Mouse (Mus musculus): ENCODE measurements at regions not wholly inside any gene's neighbourhood (a gene's known extent, or its start where the extent isn't known, plus 50 kb on each side); places are given as distances from the start of the nearest gene placed in this dataset.
"Not testable (repeated sequence)": the region's sequence is repeated elsewhere in the genome, so short reads cannot be mapped to it uniquely, and the experiment has no call there.

DNA sequence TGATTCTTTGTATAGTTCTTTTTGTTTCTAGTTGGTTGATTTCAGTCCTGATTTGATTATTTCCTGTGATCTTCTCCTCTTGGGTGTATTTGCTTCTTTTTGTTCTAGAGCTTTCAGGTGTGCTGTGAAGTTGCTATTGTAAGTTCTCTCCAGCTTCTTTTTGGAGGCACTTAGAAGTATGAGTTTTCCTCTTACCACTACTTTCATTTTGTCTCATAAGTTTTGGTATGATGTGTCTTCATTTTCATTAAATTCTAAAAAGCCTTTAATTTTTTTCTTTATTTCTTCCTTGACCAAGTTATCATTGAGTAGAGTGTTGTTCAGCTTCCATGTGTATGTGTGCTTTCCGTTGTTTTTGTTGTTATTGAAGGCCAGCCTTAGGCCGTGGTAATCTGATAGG lies 195.3 kb upstream of the Btg1 start:
- H3K27ac ChIP-seq; H3K9ac ChIP-seq; ATAC-seq (ENCODE audit: low FRiP score); H3K36me3 ChIP-seq; H3K9me3 ChIP-seq; H3K4me1 ChIP-seq (replicated peaks); H3K4me2 ChIP-seq; H3K4me3 ChIP-seq; H3K27me3 ChIP-seq: not testable (repeated sequence)
- WGBS = 94% methylated on average over 2 of the region's 2 CpGs

- Histone ChIP-seq H3K4me1 (replicated peaks) (no peaks in the 10 kb centered on the region), H3K27me3 (no peaks in the 10 kb centered on the region), H3K36me3 (no peaks in the 10 kb centered on the region), H3K4me3 (no peak overlapping the region), H3K9ac (no peak overlapping the region), H3K9me3 (no peaks in the 10 kb centered on the region), H3K27ac (no peak overlapping the region), H3K4me2 (no peak overlapping the region)
- no peak for ATAC-seq (ENCODE audit: low FRiP score)
- WGBS = 84% methylated on average over 5 of the region's 5 CpGs
Observed at GRCm38 (mm10) chr10:96427407-96427806, 189.4 kb upstream of the Btg1 start.

GRCm38 (mm10) chr10:96430142-96430541 lies 186.7 kb upstream of the Btg1 start:
- no peak for ATAC-seq (ENCODE audit: low FRiP score)

GRCm38 (mm10) chr10:96435109-96435508 lies 181.7 kb upstream of the Btg1 start:
- Histone ChIP-seq H3K4me2 (no peak overlapping the region), H3K36me3 (no peaks in the 10 kb centered on the region), H3K9me3 (no peaks in the 10 kb centered on the region), H3K27me3 (no peaks in the 10 kb centered on the region), H3K9ac (no peak overlapping the region), H3K4me1 (replicated peaks) (no peaks in the 10 kb centered on the region), H3K27ac (no peak overlapping the region), H3K4me3 (no peak overlapping the region)
- no peak for ATAC-seq (ENCODE audit: low FRiP score)
- WGBS = 91% methylated on average over 6 of the region's 6 CpGs

More at GRCm38 (mm10) chr10:96430142-96430541, 186.7 kb upstream of the Btg1 start:
- H3K4me2 ChIP-seq = no peak overlapping the region
- no peaks in the 10 kb centered on the region for H3K27me3 ChIP-seq
- H3K27ac ChIP-seq = no peak overlapping the region
- H3K9me3 ChIP-seq = no peaks in the 10 kb centered on the region
- WGBS = 78% methylated on average over 3 of the region's 3 CpGs
- no peak overlapping the region for H3K4me3 ChIP-seq
- H3K9ac ChIP-seq = no peak overlapping the region
- H3K36me3 ChIP-seq = no peaks in the 10 kb centered on the region
- no peaks in the 10 kb centered on the region for H3K4me1 ChIP-seq (replicated peaks)

DNA sequence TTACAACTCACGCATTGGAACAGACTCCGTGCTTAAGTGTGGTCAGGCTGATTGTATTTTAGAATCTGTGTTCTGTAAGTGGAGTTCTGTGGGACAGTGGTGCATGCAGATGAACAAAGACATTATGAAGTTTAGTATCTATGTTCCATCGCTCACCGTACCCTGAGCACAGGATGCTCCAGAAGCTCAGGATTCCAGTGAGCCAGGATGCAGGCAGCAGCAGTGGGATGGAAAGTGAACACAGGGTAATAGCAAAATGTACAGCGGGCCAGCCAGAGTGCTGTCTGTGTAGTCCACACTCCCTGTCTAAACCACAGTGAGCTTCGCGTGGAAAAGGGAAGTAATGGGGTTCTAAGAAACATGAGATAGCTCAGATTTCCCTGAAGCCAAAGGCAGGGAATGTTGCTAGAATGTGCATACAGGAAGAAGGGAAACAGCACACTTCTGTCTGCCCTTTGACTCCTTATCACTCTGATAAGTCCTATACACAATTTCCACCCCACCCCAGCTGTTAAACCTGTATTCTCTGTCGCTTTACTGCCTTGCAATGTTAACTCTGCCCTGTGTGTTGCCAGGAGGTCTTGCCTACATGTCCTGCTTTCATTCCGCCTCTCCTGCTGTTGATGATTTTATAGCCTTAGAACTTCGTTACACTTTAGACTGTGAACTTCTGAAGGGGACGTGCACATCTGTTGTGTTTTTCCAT lies 178.3 kb upstream of the Btg1 start:
- WGBS = 94% methylated on average over 11 of the region's 11 CpGs
- no peak overlapping the region for H3K4me2 ChIP-seq
- no peaks in the 10 kb centered on the region for H3K36me3 ChIP-seq
- no peaks in the 10 kb centered on the region for H3K9me3 ChIP-seq
- no peak overlapping the region for H3K9ac ChIP-seq
- H3K27ac ChIP-seq = no peak overlapping the region
- H3K4me3 ChIP-seq = no peak overlapping the region
- no peaks in the 10 kb centered on the region for H3K27me3 ChIP-seq
- no peak for ATAC-seq (ENCODE audit: low FRiP score)
- H3K4me1 ChIP-seq (replicated peaks) = no peaks in the 10 kb centered on the region

DNA sequence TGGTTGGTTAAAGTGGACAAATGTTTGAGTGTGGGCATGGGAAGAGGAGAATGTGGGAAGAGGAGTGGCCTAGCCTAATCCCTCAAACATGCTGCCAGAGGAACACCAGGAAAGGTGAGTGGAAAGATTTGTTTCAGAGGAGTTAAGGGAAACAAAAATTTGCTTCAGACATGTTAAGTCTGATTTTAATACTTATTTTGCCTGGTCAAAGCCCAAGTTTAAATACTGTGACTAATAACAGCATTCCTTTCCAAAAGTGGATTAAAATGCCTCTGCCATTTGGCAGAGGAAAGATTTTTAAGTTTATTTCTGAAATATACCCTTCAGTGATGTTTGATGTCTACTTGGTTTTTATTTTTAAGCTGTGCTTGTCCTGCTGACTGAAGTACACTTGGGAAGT lies 174.6 kb upstream of the Btg1 start:
- no peak overlapping the region for H3K27ac ChIP-seq
- ATAC-seq (ENCODE audit: low FRiP score) = no peak
- no peak overlapping the region for H3K4me2 ChIP-seq
- no peaks in the 10 kb centered on the region for H3K36me3 ChIP-seq
- H3K27me3 ChIP-seq = no peaks in the 10 kb centered on the region
- H3K4me3 ChIP-seq = no peak overlapping the region
- H3K9ac ChIP-seq = no peak overlapping the region
- H3K9me3 ChIP-seq = no peaks in the 10 kb centered on the region
- H3K4me1 ChIP-seq (replicated peaks) = no peaks in the 10 kb centered on the region

DNA sequence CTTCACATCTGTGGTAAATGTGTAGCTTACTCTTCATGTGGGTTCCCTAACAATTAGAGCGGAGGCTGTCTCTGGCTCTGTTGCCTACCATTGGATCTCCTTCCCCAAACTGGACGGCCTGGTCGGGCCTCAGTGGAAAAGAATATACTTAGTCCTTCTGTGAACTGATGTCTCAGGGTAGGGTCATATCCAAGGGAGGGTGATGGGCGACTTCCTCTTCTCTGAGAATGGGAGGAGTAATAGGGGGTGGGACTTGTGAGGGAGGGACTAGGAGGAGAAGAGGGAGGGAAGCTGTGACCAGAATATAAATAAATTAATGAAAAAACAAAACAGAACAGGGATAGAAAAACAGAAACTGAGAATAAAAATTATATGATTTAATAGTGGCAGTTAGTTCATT lies 166.5 kb upstream of the Btg1 start:
- H3K27me3 ChIP-seq = no peaks in the 10 kb centered on the region
- no peak overlapping the region for H3K4me2 ChIP-seq
- ATAC-seq (ENCODE audit: low FRiP score) = no peak
- H3K4me1 ChIP-seq (replicated peaks) = no peaks in the 10 kb centered on the region
- H3K4me3 ChIP-seq = no peak overlapping the region
- peaks cover 4% of the 10 kb centered on the region for H3K9me3 ChIP-seq
- no peaks in the 10 kb centered on the region for H3K36me3 ChIP-seq
- WGBS = 92% methylated on average over 4 of the region's 4 CpGs
- H3K27ac ChIP-seq = no peak overlapping the region
- H3K9ac ChIP-seq = no peak overlapping the region

DNA sequence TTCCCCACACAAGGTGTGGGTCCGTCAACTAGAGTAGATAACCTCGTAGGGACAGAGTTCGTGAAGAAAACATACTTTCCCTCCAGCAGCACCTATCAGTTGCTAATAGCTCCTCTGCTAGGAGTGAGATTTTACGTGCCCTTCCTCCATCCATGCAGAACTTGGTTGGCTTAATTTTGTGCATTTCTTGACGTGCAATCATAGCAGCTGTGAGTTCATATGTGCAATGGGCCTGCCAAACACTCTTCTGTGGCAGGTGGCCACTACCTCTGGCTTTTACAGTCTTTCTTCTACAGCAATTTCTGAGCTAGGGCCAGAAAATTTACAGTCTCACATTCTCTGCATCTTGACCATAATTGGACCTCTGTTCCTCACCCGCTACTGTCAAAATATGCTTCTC lies 161.9 kb upstream of the Btg1 start:
- 93% methylated on average over 6 of the region's 6 CpGs for WGBS
- H3K27me3 ChIP-seq = no peaks in the 10 kb centered on the region

GRCm38 (mm10) chr10:96458551-96458950 lies 158.3 kb upstream of the Btg1 start:
- Histone ChIP-seq H3K4me3 (no peak overlapping the region), H3K36me3 (no peaks in the 10 kb centered on the region), H3K4me1 (replicated peaks) (no peaks in the 10 kb centered on the region), H3K4me2 (no peak overlapping the region), H3K27me3 (no peaks in the 10 kb centered on the region), H3K9me3 (no peaks in the 10 kb centered on the region), H3K9ac (no peak overlapping the region), H3K27ac (no peak overlapping the region)
- 74% methylated on average over 4 of the region's 4 CpGs for WGBS
- ATAC-seq (ENCODE audit: low FRiP score) = no peak

More for the DNA sequence above, 161.9 kb upstream of the Btg1 start:
- no peak overlapping the region for H3K27ac ChIP-seq
- ATAC-seq (ENCODE audit: low FRiP score) = no peak
- H3K4me3 ChIP-seq = no peak overlapping the region
- H3K4me1 ChIP-seq (replicated peaks) = no peaks in the 10 kb centered on the region
- no peak overlapping the region for H3K4me2 ChIP-seq
- peaks cover 4% of the 10 kb centered on the region for H3K9me3 ChIP-seq
- no peaks in the 10 kb centered on the region for H3K36me3 ChIP-seq
- H3K9ac ChIP-seq = no peak overlapping the region

- H3K36me3 ChIP-seq = no peaks in the 10 kb centered on the region
- 87% methylated on average over 3 of the region's 3 CpGs for WGBS
- no peaks in the 10 kb centered on the region for H3K27me3 ChIP-seq
- no peaks in the 10 kb centered on the region for H3K9me3 ChIP-seq
- no peaks in the 10 kb centered on the region for H3K4me1 ChIP-seq (replicated peaks)
- ATAC-seq (ENCODE audit: low FRiP score) = no peak
- H3K9ac ChIP-seq = no peak overlapping the region
- H3K4me2 ChIP-seq = no peak overlapping the region
- no peak overlapping the region for H3K27ac ChIP-seq
- H3K4me3 ChIP-seq = no peak overlapping the region
Observed at GRCm38 (mm10) chr10:96459186-96459585, 157.6 kb upstream of the Btg1 start.

DNA sequence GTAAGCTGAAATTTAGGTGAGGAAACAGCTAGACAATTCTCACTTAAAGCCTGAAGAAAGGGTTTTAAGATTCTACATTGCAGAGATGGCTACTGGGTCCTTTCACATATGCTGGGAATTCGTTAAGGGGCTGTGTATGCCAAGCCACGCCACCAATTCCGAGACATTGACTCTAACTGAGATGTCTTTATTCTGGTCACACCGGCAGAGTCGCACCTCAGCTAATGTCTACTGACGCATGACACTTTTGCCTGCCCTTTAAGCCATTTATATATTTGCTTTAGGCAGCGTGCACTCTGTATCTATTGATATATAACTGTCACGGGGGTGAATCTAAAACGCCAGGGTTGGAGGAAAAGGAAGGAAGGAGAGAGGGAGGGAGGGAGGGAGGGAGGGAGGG lies 156.7 kb upstream of the Btg1 start:
- no peaks in the 10 kb centered on the region for H3K4me1 ChIP-seq (replicated peaks)
- no peaks in the 10 kb centered on the region for H3K9me3 ChIP-seq
- H3K36me3 ChIP-seq = no peaks in the 10 kb centered on the region
- H3K9ac ChIP-seq = no peak overlapping the region
- 53% methylated on average over 9 of the region's 9 CpGs for WGBS
- H3K27me3 ChIP-seq = no peaks in the 10 kb centered on the region
- H3K27ac ChIP-seq = no peak overlapping the region
- ATAC-seq (ENCODE audit: low FRiP score) = no peak
- no peak overlapping the region for H3K4me2 ChIP-seq
- no peak overlapping the region for H3K4me3 ChIP-seq

DNA sequence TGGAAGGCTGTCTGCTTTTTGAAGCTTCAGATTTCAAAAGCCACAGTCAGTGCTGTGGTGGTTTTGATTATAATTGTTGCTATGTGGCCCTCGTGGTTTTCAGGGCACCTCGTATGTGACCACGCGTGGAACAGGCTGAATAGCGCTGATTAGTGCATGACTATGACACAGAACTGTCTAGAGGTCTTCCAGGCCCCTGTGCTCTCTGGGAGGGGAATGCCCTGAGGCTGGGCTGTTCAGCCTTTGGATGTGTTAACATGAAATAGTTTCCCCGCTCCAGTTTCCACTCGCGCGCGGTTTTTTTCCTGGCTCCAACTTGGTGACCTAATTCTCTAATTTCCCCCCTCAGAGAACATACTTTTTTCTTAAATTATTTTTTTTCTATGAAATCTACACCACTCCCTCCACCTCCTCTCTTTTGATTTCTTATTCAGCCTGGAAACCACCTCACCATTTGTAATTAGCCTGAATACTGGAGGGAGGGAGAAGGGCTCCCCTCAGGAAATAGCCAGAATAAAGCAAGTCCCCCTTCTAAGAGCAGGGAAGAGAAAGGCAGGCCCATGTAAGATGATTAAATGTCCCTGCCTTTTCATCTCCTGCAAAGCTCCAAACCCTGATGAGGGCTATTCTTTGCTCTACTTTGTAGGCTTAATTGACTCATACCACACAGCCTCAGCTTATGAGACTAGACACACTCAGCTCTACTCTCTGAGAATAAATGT lies 156.0 kb upstream of the Btg1 start:
- 72% methylated on average over 10 of the region's 10 CpGs for WGBS
- H3K9me3 ChIP-seq = no peaks in the 10 kb centered on the region
- no peak overlapping the region for H3K27ac ChIP-seq
- H3K36me3 ChIP-seq = no peaks in the 10 kb centered on the region
- no peak for ATAC-seq (ENCODE audit: low FRiP score)
- no peak overlapping the region for H3K4me3 ChIP-seq
- H3K27me3 ChIP-seq = no peaks in the 10 kb centered on the region
- H3K4me2 ChIP-seq = no peak overlapping the region
- no peaks in the 10 kb centered on the region for H3K4me1 ChIP-seq (replicated peaks)
- H3K9ac ChIP-seq = no peak overlapping the region

GRCm38 (mm10) chr10:96465967-96466366 lies 150.8 kb upstream of the Btg1 start:
- no peaks in the 10 kb centered on the region for H3K9me3 ChIP-seq
- H3K27ac ChIP-seq = no peak overlapping the region
- H3K4me2 ChIP-seq = no peak overlapping the region
- ATAC-seq (ENCODE audit: low FRiP score) = no peak
- H3K4me1 ChIP-seq (replicated peaks) = no peaks in the 10 kb centered on the region
- no peaks in the 10 kb centered on the region for H3K36me3 ChIP-seq
- WGBS = 92% methylated on average over 6 of the region's 6 CpGs
- no peaks in the 10 kb centered on the region for H3K27me3 ChIP-seq
- H3K4me3 ChIP-seq = no peak overlapping the region
- H3K9ac ChIP-seq = no peak overlapping the region
